Mouse (Mus musculus) embryonic fibroblast, embryonic 13.5 days (primary cell): ENCODE measurements around the gene Gpatch8.

ENCODE experiments used
- CTCF ChIP-seq: IDR thresholded peaks from 2 replicates; pipeline ENCODE4 v1.5.1; 2011; ENCODE audit warnings: mild to moderate bottlenecking, control low read depth, low read length, moderate library complexity, borderline replicate concordance; ENCODE audit not compliant: insufficient read depth
- POLR2A ChIP-seq: IDR thresholded peaks from 2 replicates; pipeline ENCODE4 v1.6.1; 2011; ENCODE audit warnings: low read depth, mild to moderate bottlenecking, control low read depth, low read length, moderate library complexity

DNA sequence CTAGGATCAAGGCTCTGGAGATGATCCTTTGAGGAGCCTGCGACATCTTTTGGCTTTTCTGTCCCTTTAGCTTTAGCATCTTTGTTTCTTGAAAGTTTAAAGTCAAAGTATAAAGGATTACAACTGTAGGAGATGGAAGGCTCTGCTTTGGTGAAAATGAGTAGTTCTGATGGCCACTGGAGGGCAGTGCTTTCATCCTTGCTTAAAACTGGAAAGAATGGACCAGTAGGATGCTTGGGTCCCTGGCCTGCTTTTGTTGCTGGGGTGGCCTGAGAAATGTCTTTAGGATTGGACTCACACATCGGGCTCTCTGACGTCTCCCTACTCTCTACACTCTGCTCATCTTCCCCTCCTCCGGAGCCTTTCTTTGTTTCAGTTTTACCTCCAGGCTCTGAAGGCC is 75.3 kb downstream of the Gpatch8 start:
- TF ChIP-seq CTCF: no peak
- TF ChIP-seq POLR2A: no peak
